Mouse (Mus musculus) small intestine, adult 2 months (tissue): ENCODE results near the gene Bcl2l11.

Source experiments
- CTCF ChIP-seq: fragments of 200-500 bp; IDR thresholded peaks from 2 replicates; pipeline ENCODE4 v1.5.1; 2012; ENCODE audit warnings: low read depth, mild to moderate bottlenecking, control low read depth, inconsistent platforms, low read length, moderate library complexity, mixed read lengths; ENCODE audit not compliant: insufficient replicate concordance, insufficient read length; ENCODE audit errors: extremely low read depth
- POLR2A ChIP-seq: fragments of 200-500 bp; IDR thresholded peaks from 2 replicates; pipeline ENCODE4 v1.6.1; 2012; ENCODE audit warnings: low read depth, mild to moderate bottlenecking, control low read depth, inconsistent platforms, low read length, moderate library complexity

DNA sequence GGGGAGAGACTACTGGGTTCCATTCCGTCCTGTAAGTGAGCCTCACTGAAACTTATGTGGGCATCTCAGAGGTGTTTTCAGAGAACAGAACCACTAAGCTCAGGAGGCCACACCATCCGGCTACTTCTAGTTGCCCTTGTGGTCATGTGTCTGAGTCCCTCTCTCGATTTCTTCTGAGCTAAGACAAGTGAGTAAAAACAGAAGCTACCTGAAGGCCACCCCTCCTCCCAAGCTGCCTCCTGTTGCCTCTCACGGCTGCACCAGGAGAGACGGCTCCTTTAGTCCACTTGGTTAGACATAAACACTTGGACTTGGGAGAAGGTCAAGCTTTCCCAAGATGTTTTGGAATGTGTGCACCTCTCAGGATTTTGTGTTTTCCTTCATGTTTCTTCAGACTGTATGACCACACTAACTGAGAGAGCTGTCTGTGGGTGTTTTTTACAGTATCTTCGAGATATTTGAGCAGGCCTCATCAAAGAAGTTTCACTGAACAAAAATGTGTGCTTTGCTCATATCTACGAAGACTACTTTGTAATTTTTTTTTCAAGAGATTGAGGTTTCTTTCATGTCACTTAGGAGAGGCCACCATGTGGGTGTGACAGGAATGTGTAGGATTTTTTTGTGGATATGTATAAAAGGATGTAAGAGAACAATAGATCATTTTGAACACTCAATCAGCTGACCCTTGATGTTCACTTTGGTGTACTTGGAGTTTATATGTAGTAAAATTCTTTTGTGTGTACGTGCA is 37.9 kb upstream of the Bcl2l11 start:
- no peak for TF ChIP-seq CTCF
- no peak for TF ChIP-seq POLR2A
